Mouse (Mus musculus) brain, adult 10 weeks (tissue): Measurements from ENCODE around the gene Alg10b. TPM values are rescaled to one million over a fixed set of nuclear protein-coding genes. Genes with fewer than 3 reads are reported as not detected.

Experiments used
- polyA plus RNA-seq: library from polyadenylated mRNA; stranded (reverse); fragments of 350-450 nt; fragmentation: Illumina TruSeq; extraction: RNeasy Lipid Tissue Mini Kit (QIAGEN cat#74804); gene quantifications from one replicate; pipeline ENCODE4 v1.2.3, GENCODE M21; 2015; ENCODE audit warnings: low read depth, low replicate concordance

Gene Alg10b
- 19.4 TPM for polyA plus RNA-seq

DNA sequence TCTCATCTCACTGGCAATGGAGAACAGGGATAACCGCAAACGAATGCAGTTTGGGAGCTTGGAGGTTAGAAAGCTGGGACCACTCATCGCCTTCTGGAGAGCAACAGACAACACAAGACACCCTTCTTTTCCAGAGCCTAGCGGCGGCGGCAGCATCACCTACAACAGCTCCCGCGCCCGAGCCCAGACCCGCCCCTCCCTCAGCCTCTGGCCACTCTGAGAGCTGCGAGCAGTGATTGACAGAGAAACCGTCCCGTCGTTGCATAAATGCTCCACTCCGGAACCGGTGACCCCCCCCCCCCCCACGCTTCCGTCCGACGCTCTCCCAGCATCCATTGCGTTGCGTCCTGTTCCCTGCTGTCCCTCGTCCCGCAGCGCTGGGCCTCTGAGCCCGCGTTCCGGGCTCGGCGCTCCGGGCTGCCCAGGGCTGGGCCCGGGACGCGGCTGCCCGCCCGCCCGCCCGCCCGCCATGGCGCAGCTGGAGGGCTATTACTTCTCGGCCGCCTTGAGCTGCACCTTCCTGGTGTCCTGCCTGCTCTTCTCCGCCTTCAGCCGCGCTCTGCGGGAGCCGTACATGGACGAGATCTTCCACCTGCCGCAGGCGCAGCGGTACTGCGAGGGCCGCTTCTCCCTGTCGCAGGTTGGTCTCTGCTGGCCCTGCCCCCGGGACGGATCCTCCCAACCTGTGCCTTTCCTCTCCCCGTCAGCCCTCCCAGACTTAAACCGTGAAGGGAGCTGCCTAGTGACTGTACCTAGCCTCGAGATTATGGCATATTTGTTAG lies at the start of gene Alg10b:
Alg10b (plus strand) TSS at position 343 of the 782 bp plus-strand sequence.

